Mouse (Mus musculus) limb, embryonic 15.5 days (tissue): ENCODE results near the gene Sbno2. TPM values are rescaled to one million over a fixed set of nuclear protein-coding genes. Genes with fewer than 3 reads are reported as not detected.

ENCODE experiments used
- ATAC-seq: fragments of 200-750 bp; cut with Nextera tagmentation; 2 replicates; pipeline ENCODE4 v1.8.0; 2017; ENCODE audit warnings: low read depth, moderate TSS enrichment; ENCODE audit not compliant: insufficient number of reproducible peaks, low FRiP score, low TSS enrichment
- H3K27ac ChIP-seq: fragments of 300-500 bp; sonication (generic); 2 replicates; pipeline ENCODE4 v1.5.1; 2015; ENCODE audit warnings: moderate library complexity, mild to moderate bottlenecking, inconsistent platforms
- H3K27me3 ChIP-seq: fragments of 300-500 bp; sonication (generic); 2 replicates; pipeline ENCODE4 v1.6.1; 2015; ENCODE audit warnings: inconsistent platforms
- H3K36me3 ChIP-seq: fragments of 300-500 bp; sonication (generic); 2 replicates; pipeline ENCODE4 v1.6.1; 2015; ENCODE audit warnings: inconsistent platforms
- H3K4me1 ChIP-seq: fragments of 300-500 bp; sonication (generic); 2 replicates; pipeline ENCODE4 v1.6.1; 2015; ENCODE audit warnings: inconsistent platforms
- H3K4me2 ChIP-seq: fragments of 300-500 bp; sonication (generic); 2 replicates; pipeline ENCODE4 v1.6.1; 2015; ENCODE audit warnings: mild to moderate bottlenecking, inconsistent platforms
- H3K4me3 ChIP-seq: fragments of 300-500 bp; sonication (generic); 2 replicates; pipeline ENCODE4 v1.5.1; 2015; ENCODE audit warnings: mild to moderate bottlenecking, inconsistent platforms
- H3K9ac ChIP-seq: fragments of 300-500 bp; sonication (generic); 2 replicates; pipeline ENCODE4 v1.6.1; 2015; ENCODE audit warnings: inconsistent platforms
- H3K9me3 ChIP-seq: fragments of 300-500 bp; sonication (generic); 2 replicates; pipeline ENCODE4 v1.6.1; 2016; ENCODE audit warnings: inconsistent platforms
- WGBS: fragments of 180-500 bp; shearing (Covaris S2); methylation state at CpG from one replicate; pipeline ENCODE4 v1.1.7; 2015; 5-methylcytosine and 5-hydroxymethylcytosine counted together
- polyA plus RNA-seq: library from polyadenylated mRNA; unstranded; fragments of >200 nt; fragmentation: Nextera tagmentation; extraction: Ambion mirVana; gene quantifications from 2 replicates; pipeline ENCODE4 v1.2.1, GENCODE M21; 2015

The Sbno2 gene
- polyA plus RNA-seq, 1 experiment from 2014 or later, result 19.8 TPM

GRCm38 (mm10) chr10:80139975-80140665 is 34.7 kb upstream of the Sbno2 start:
- 0 out of 2 replicates have a peak overlapping the region, but pooled peaks have one; percentile 77 for H3K27ac ChIP-seq
- H3K27me3 ChIP-seq, result peaks cover 17% of the 10 kb centered on the region

GRCm38 (mm10) chr10:80139439-80139775 is 34.0 kb upstream of the Sbno2 start:
- H3K27ac ChIP-seq, result peak overlapping the region; percentile 77
- ATAC-seq, result no peak
- H3K9me3 ChIP-seq, result no peaks in the 10 kb centered on the region
- peaks cover 58% of the 10 kb centered on the region for H3K4me1 ChIP-seq
- H3K36me3 ChIP-seq, result peaks cover 24% of the 10 kb centered on the region
- peak overlapping the region; percentile 64 for H3K4me3 ChIP-seq
- H3K27me3 ChIP-seq, result peaks cover 20% of the 10 kb centered on the region
- peak overlapping the region; percentile 70 for H3K9ac ChIP-seq
- WGBS, result 0% methylated on average over 8 of the region's 10 CpGs
- peak overlapping the region; percentile 98 for H3K4me2 ChIP-seq

More at GRCm38 (mm10) chr10:80139975-80140665, 34.7 kb upstream of the Sbno2 start:
- peaks cover 63% of the 10 kb centered on the region for H3K4me1 ChIP-seq
- H3K4me3 ChIP-seq, result no peak overlapping the region
- H3K9me3 ChIP-seq, result no peaks in the 10 kb centered on the region
- 73% methylated on average over 11 of the region's 11 CpGs for WGBS
- no peak overlapping the region for H3K4me2 ChIP-seq
- H3K9ac ChIP-seq, result no peak overlapping the region
- ATAC-seq, result no peak
- peaks cover 24% of the 10 kb centered on the region for H3K36me3 ChIP-seq

- H3K4me1 ChIP-seq, result peaks cover 58% of the 10 kb centered on the region
- H3K4me2 ChIP-seq, result peak within 1 kb of the TSS; percentile 98
- peak within 1 kb of the TSS; percentile 64 for H3K4me3 ChIP-seq
- H3K27ac ChIP-seq, result peak within 1 kb of the TSS; percentile 77
- no peak for ATAC-seq
- H3K27me3 ChIP-seq, result peaks cover 20% of the 10 kb centered on the region
- 1% methylated on average over 63 of the region's 94 CpGs for WGBS
- peaks cover 24% of the 10 kb centered on the region for H3K36me3 ChIP-seq
- H3K9me3 ChIP-seq, result no peaks in the 10 kb centered on the region
- H3K9ac ChIP-seq, result peak within 1 kb of the TSS; percentile 70
Measured at GRCm38 (mm10) chr10:80138553-80139438, 33.4 kb upstream of the Sbno2 start, which contains the start of gene Atp5d. Gene Atp5d (plus strand): TSS chr10:80138632.

- H3K27ac ChIP-seq, result peak overlapping the region; percentile 77
- H3K9ac ChIP-seq, result 0 out of 2 replicates have a peak overlapping the region, but pooled peaks have one; percentile 70
- peaks cover 20% of the 10 kb centered on the region for H3K27me3 ChIP-seq
- no peak for ATAC-seq
- no peaks in the 10 kb centered on the region for H3K9me3 ChIP-seq
- 3% methylated on average over 26 of the region's 33 CpGs for WGBS
- peak overlapping the region; percentile 98 for H3K4me2 ChIP-seq
- peaks cover 27% of the 10 kb centered on the region for H3K36me3 ChIP-seq
- peak overlapping the region; percentile 64 for H3K4me3 ChIP-seq
- H3K4me1 ChIP-seq, result peaks cover 59% of the 10 kb centered on the region
Measured at GRCm38 (mm10) chr10:80137626-80138552, 32.5 kb upstream of the Sbno2 start.

DNA sequence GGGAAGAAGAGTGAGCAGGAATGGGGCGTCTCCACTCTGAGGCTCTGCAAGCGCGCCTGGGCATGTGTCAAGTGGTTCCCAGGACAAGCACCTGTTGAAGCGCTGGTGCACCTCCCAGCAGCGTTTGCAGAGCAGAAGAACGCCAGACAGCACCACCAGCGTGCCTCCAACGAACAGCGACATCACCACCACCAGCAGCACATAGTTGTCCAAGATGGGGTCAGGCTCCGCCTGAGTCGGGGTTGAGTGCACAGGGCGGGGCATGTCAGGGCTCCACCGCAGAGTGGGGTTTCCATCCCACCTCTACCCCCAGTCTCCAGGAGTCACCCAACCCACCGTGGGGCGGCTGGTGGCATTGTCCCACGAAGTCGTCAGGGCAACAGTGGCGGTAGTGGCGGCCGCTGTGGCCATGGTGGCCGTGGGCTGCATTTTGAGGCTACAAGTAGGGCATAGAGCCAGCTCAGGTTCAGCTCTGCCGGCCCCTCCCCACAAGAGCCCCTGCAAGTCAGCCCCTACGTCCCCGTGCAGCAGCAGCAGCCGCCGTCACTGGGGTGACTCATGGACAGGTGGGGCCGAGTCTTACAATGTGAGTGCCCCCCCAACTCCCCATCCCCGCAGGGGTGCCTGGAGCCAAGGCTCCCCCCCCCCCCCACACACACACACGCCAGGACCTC is 31.7 kb upstream of the Sbno2 start:
- no peak overlapping the region for H3K9ac ChIP-seq
- peaks cover 35% of the 10 kb centered on the region for H3K36me3 ChIP-seq
- H3K27ac ChIP-seq, result peak overlapping the region; percentile 69
- H3K27me3 ChIP-seq, result peaks cover 20% of the 10 kb centered on the region
- H3K4me3 ChIP-seq, result peak overlapping the region; percentile 64
- no peak for ATAC-seq
- H3K9me3 ChIP-seq, result no peaks in the 10 kb centered on the region
- H3K4me2 ChIP-seq, result peak overlapping the region; percentile 98
- H3K4me1 ChIP-seq, result peaks cover 59% of the 10 kb centered on the region
- WGBS, result 6% methylated on average over 29 of the region's 29 CpGs

DNA sequence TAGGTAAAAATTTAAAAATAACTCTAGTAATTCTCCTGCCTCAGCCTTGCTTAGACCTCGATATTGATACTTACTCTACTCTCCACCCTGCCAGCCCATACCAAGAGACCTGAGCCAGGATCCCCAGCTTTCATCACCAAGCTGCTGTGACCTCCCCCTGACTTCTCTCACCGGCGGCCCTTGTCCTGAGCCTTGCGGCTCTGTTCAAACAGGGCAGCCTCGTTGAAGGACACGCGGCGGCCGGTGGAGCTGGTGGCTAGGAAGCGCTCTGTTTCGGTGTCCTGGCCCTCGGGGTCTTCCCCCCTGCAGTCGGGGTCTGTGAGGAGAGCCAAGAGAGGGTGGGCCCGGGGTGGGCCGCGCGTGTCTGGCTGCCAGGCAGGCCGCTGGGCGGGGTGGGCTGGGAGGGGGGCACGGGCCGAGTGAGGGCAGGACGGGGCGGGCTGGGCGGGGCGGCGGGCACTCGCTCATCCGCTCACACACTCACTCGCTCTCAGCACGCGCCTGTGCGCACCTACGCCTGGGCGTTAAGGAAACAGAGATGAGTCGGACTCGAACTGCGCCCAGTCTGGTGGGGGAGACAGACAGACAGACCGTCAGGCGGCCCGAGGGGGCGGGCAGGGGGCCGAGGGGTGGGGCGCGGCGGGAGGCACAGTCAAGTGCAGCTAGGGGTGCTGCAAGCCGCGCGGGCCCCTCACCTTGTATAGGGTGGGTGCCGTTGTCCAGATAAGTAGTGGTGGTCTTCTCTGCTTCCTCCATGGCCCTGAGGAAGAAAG is 31.0 kb upstream of the Sbno2 start:
- ATAC-seq, result no peak
- WGBS, result 21% methylated on average over 41 of the region's 49 CpGs
- H3K9me3 ChIP-seq, result no peaks in the 10 kb centered on the region
- no peak overlapping the region for H3K9ac ChIP-seq
- H3K27me3 ChIP-seq, result peaks cover 20% of the 10 kb centered on the region
- H3K4me3 ChIP-seq, result peak overlapping the region; percentile 64
- peaks cover 61% of the 10 kb centered on the region for H3K4me1 ChIP-seq
- H3K4me2 ChIP-seq, result peak overlapping the region; percentile 98
- H3K27ac ChIP-seq, result no peak overlapping the region
- H3K36me3 ChIP-seq, result peaks cover 42% of the 10 kb centered on the region

DNA sequence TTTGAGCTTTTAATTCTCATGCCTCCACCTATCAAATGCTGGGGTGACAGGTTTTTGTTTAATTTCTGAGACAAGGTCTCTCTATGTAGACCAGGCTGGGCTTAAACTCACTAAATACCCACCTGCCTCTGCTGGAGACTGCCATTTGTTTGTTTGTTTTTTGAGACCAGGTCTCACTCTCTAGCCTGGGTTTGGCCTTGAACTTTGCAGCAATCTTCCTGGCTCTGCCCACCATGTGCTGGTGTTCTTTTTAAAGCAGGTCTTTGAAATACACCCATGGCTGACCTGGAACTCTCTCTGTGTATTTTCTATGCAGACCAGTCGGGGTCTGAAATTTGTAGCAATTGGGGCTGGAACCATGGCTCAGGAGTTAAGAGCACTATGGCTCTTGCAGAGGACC is 30.3 kb upstream of the Sbno2 start:
- WGBS, result 86% methylated on average over 1 of the region's 1 CpGs
- no peak overlapping the region for H3K4me3 ChIP-seq
- peaks cover 20% of the 10 kb centered on the region for H3K27me3 ChIP-seq
- no peak overlapping the region for H3K4me2 ChIP-seq
- H3K9ac ChIP-seq, result no peak overlapping the region
- H3K9me3 ChIP-seq, result no peaks in the 10 kb centered on the region
- H3K27ac ChIP-seq, result no peak overlapping the region
- H3K36me3 ChIP-seq, result peaks cover 50% of the 10 kb centered on the region
- peaks cover 61% of the 10 kb centered on the region for H3K4me1 ChIP-seq
- no peak for ATAC-seq

- Histone ChIP-seq H3K9me3 (no peaks in the 10 kb centered on the region), H3K4me2 (no peak overlapping the region), H3K27me3 (peaks cover 20% of the 10 kb centered on the region), H3K9ac (no peak overlapping the region), H3K4me3 (no peak overlapping the region), H3K4me1 (peaks cover 60% of the 10 kb centered on the region), H3K27ac (no peak overlapping the region), H3K36me3 (peaks cover 54% of the 10 kb centered on the region)
- WGBS, result 84% methylated on average over 10 of the region's 10 CpGs
- ATAC-seq, result no peak
Measured at GRCm38 (mm10) chr10:80135161-80135560, 29.8 kb upstream of the Sbno2 start.

GRCm38 (mm10) chr10:80134421-80134820 is 29.1 kb upstream of the Sbno2 start:
- H3K27ac ChIP-seq, result no peak overlapping the region
- WGBS, result 88% methylated on average over 9 of the region's 9 CpGs
- peaks cover 57% of the 10 kb centered on the region for H3K4me1 ChIP-seq
- H3K9ac ChIP-seq, result no peak overlapping the region
- peaks cover 62% of the 10 kb centered on the region for H3K36me3 ChIP-seq
- H3K9me3 ChIP-seq, result no peaks in the 10 kb centered on the region
- peaks cover 20% of the 10 kb centered on the region for H3K27me3 ChIP-seq
- no peak overlapping the region for H3K4me3 ChIP-seq
- H3K4me2 ChIP-seq, result no peak overlapping the region
- no peak for ATAC-seq

GRCm38 (mm10) chr10:80133226-80133849 is 28.0 kb upstream of the Sbno2 start:
- Histone ChIP-seq H3K4me2 (no peak overlapping the region), H3K4me3 (no peak overlapping the region), H3K27me3 (peaks cover 20% of the 10 kb centered on the region), H3K9me3 (no peaks in the 10 kb centered on the region), H3K27ac (no peak overlapping the region), H3K9ac (no peak overlapping the region), H3K36me3 (peaks cover 73% of the 10 kb centered on the region), H3K4me1 (peaks cover 48% of the 10 kb centered on the region)
- ATAC-seq, result no peak
- WGBS, result 68% methylated on average over 8 of the region's 8 CpGs
